Mouse (Mus musculus) gonadal fat pad, adult 2 months (tissue): ENCODE measurements around the gene Fermt2. TPM values are rescaled to one million over a fixed set of nuclear protein-coding genes. Genes with fewer than 3 reads are reported as not detected.

Source experiments
- DNase-seq: peaks from one replicate; pipeline ENCODE4 v3.0.0-alpha.2; 2012; ENCODE audit warnings: low read depth
- polyA plus RNA-seq: library from polyadenylated mRNA; depleted of rRNA; stranded (reverse); fragments of >200 nt; gene quantifications from 2 replicates; pipeline ENCODE4 v1.2.3, GENCODE M21; 2012

Fermt2 gene
- polyA plus RNA-seq, 1 experiment: 65.2 TPM

DNA sequence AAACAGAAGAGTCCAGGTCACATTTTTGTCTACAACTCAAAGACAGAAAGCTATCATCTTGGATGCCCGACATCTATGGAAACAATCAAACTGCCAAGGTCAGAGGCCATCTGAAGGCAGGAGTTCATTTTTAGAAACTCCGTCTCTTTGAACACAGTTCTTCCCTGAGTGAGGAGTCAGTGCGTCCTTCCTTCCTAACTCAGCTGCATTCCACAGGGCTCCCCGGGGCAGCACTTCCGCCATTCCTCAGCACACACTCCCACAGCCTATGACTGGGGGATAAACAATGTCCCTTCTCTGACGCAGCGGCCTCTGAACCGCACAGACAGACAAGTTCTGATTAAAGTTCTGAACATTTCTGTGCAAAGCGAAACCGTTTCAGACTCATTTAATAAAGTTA lies 66.3 kb downstream of the Fermt2 start:
- no peak for DNase-seq

DNA sequence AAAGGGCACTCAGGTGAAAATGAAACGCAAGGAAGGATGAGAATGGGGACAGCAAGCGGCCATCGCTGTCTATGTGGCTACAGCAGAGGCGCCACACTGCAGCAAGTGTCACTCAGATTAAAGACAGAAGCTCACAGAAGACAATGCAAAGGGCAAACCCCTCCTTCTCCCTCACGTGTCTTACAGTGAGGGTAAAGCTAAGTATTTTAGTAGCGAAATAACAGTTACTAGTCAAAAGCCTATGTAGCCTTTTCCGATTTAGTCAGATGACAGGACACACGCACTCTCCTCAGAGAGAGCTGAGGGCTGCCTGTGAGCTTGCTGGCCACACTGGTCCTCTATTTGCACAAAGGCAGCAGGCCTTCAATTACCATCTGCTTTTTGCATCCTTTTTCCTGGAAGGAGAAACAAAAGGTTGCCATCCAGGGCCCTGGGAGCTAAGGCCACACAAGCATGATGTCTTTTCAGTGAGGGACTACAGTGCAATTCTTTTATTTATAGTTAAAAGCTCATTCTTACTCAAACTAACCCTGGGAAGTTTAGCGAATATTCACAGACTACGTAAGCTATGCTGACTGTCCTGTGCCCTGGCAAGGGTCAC lies 66.9 kb downstream of the Fermt2 start:
- no peak for DNase-seq

DNA sequence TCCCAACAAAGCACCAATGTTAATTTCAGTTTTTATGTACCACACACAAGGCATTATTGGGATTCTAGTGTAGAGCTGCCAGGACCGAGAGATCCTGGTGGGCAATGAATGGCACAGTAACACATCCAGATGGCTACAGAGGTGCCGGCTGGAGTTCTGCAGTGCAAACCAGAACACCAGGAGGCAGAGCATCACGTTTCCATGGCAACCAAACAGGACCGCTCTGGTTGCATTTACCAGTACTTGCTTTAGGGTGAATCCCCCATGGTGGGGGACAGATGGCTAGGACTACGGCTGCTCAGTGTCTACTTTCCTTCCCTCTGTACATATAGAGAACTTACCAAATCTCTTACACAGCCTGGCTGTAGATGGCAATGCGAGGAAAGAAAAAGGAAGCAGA lies 67.5 kb downstream of the Fermt2 start:
- DNase-seq: no peak

DNA sequence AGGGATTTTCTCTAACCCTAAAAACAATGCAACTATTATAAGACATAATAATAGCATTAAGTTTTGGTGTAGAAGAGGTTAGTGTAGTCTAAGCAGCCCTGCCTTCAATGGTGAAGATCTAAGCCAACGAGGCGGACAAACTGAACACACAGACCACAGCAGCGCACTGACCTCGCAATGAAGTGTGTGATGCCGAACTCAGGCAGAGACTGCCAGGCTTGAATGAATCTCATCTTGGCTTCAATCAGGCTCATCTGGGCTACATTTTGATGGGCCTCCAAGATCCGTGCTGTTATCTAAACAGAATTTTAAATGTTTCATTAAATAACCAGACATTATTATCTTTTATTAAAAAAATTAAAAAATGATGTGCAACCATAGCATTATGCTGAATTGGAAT lies 68.0 kb downstream of the Fermt2 start:
- DNase-seq: no peak

GRCm38 (mm10) chr14:45460491-45460890 lies 69.4 kb downstream of the Fermt2 start:
- no peak for DNase-seq

DNA sequence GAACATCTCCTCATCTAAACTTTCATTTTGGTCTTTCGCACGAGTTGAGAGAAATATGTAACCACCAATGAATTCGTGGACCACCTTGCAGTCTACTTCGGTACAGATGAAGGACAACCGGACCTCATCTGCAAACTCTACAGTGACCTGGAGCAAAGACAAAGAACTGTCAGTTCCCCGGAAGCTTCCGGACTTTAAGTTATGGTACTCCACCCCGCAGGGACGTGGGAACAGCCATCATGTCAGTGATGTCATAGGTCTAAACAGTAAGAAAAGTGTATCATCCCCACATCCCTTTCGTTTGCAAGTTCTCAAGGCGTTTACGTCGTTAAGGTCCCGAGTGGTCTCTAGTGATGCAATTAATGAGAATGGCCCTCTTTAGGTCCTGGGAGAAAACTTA lies 70.0 kb downstream of the Fermt2 start:
- no peak for DNase-seq

DNA sequence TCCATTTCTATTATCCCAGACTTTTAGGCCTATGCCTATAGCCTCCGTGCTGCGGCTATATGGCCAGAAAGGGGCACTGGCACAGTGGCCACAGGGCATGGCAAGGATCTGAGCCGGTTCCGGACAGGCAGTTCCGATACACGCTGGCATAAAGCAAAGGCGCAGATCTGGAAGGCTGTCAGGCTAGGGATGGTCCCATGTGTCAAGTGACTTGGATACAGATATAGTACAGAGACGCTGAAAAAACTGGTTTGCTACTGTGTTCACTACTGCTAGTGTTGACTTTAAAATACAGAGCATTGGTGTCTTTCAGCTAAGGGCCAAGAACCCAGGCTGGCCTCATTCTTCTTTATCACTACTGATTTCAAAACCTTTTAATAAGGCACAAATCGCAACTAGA lies 72.9 kb downstream of the Fermt2 start:
- DNase-seq: no peak

DNA sequence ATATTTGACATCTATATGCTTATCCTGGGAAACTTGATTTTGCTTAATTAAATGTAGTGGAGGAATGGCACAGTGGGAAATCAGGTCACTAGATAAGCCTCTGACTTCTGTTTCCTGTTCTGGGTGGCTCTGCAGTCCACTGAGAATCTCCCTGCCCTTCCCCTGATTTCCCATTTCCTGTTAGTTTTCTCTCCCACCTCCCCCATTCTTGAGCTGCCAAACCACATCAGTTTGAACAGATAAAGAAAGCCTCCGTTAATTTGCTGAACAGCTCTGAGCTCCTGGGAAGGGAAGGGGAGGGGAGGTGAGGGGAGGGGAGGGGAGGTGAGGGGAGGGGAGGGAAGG lies 73.4 kb downstream of the Fermt2 start:
- DNase-seq: no peak

DNA sequence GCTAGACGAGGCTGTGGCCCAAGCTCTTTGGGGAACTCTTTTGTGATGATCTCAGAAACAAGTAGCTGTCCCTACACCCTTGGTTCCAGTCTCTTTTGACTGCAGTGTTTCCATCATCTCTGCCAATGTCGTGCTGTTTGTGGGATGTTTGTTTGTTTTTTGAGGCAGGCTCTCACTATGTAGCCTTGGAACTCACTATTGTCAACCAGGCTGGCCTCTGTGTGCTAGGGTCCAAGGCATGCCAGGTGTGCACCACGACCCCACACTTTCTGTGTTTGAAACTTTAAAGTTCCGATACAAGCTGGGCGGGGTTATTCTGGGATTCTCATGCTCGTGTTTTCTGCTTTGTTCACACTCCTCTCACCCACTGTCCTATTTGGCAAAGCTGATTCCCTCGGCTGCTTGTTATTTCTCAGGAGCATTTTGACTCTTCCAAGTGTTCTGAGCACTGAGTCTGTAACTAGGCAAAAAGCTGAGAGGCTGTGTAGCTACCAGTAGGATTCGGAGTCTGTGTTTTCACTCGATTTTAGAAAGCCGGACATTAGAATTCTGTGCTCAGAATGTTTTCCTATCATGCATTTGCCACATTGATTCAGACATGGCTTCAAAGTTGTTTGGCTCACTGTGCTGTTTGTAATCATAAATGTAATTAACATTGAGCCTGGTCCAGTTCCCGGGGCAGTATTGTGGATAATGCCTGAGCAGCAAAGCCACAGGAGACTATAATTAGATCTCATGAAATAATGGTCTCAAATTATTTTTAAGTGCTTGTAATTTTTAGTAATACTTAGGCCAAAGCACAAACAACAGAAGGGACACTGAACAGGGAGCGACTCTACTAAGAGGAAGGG lies 74.0 kb downstream of the Fermt2 start:
- no peak for DNase-seq

DNA sequence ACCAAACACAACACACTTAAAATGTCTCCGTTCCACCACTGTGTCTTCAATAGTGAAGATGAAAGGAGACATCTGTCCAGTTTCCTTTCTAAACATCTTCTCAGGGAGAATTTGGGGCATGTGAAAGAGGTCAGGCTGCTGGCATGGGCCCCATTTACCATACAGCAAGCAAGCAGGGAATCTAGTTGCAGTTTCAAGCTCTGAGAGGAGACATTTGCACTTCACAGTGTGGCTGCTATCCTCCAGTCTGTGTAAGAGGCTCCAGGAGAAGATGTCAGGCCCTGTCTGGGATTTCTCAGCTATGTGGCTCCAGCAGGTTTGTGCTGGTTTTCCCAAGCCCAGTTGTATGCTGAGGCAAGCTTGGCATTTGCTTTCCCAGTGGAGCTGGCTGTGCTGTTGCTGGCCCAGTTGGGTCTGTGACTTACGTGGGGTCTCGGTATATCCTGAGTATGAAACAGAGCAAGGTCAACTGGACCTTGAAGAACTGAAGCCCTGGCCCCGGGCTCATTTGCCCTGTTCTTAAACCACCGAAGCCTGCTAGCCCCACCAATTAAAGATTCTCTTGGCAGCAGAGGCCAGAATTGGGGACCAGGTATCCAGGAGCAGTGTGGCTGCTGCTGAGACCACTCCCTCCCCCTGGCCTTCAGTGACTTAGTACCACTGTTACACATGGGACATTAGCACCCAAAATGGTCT lies 76.2 kb downstream of the Fermt2 start:
- no peak for DNase-seq

DNA sequence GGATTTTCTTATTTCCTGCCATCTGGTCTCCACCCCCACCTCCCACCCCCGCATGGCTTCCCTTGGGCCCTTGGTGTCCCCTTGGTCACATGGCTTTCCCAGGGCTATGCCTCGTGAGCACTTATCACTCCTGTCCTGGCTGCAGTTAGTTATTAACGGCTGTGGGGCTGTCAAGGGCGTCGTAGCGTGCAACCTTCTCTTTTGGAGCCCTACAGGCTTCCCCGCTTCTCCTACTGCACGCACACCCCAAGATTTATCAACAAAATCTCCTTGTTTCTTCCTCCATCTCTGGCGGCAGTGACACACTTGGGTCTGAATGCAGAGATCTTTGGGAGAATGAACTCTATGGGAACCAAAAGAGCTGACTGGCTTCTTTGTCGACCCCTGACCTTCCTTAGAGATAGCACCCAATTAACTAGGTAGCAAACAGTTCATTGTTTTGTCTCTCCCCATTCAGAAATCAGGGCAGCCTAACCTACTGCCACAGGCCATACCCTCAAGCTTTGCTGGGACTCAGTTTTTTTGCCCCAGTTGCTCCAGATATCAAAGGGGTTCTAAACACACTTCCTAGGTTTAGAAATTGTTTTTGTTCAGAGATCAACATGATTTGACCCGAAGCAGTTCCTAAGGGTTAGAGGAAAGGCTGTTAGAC lies 76.9 kb downstream of the Fermt2 start:
- no peak for DNase-seq

DNA sequence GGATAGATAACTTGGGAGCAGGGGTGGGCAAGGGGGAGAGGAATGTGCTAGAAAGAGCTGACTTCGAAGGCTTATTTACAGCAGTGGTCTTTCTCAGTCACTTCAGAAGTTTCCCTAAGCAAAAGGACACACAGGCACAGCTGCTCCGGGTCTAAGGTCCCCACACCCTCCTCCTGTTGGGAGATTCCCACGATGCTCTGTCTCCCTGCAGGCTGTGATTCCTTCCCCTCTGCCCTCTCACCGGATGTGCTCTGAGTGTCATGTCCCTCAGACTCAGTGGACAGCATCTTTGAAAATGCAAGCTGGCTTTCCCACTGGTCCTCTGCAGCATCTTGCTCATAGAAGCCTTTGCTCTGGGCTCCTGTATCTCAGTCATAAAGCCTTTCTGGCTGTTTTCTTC lies 77.8 kb downstream of the Fermt2 start:
- DNase-seq: no peak

GRCm38 (mm10) chr14:45451090-45451489 lies 78.8 kb downstream of the Fermt2 start:
- no peak for DNase-seq

GRCm38 (mm10) chr14:45446777-45447176 lies 83.1 kb downstream of the Fermt2 start:
- DNase-seq: no peak

- no peak for DNase-seq
Measured at GRCm38 (mm10) chr14:45445445-45445844, 84.5 kb downstream of the Fermt2 start.

DNA sequence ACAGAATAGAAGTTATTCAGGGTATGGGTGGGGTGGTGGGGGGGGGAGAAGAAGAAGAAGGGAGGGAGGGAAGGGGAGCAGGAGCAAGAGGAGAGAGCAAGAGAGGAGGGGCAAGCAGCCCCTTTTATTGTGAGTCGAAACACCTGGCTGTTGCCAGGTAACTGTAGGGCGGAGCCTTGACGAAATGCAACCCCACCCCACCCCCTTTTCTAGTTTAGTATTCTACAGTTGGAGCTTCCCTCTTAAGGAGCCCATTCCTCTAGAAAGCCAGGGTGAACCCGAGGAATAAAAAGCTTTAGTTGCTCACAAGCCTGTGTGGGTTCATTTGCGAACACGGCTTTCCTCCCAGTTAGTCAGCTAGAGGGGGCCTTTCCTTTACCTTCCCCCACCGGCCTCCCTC lies 85.0 kb downstream of the Fermt2 start:
- DNase-seq: no peak

DNA sequence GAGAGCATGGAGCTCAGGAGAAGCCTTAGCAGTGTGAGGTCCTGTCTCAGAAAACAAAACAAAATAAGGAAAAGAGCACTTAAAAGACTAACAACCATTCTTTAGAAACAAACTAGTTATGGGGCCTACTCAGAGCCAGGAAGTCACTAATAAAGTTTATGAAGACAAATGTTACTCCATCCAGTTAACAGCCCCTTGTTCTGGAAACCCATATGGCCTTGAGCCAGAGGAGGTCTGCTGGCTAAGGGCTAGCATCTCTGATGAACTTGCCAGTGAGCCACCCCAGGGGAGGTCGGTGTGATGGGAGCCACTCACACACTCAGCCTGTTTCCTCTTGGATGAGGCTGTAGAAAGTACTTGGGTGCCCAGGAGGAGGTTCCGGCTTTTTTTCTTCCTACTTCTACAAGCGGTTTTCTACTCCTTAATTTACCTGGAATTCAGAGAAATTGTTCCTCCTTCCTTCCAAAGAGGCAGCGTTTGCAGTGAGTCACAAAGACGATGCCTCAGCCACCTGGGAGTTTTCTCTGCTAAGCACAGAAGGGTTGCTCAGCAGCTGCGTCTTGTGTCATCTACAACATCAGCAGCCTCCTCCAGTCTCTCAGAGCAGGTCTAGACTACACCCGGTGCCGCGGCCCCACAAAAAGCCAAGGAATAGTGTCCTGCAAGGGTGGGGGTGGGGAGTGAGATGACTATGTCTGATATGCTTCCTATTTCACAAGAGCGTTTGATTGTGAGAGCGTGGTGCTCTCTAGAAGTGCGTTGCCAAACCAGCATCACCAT lies 86.9 kb downstream of the Fermt2 start:
- DNase-seq: no peak

GRCm38 (mm10) chr14:45441291-45441690 lies 88.6 kb downstream of the Fermt2 start:
- DNase-seq: no peak

DNA sequence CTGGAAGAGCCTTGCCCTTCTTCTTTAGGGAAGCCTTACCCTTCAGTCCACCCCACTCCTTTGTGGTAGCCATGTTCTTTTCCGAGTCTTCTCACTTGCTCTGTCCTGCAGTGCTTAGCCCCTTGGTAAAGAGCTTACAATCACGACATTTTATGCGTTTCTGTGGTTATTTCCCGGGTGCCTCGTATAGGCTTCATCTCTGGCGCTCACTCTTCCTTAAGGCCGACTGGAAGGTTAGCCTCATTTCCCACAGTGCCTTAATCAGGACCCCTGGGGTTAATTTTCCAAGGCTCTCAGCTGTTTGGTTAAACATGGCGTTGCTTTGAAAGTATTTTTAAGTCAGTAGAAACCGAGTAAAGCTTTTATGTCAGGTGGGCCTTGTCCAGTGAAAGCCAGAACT lies 90.5 kb downstream of the Fermt2 start:
- no peak for DNase-seq

- no peak for DNase-seq
Measured at GRCm38 (mm10) chr14:45438931-45439275, 91.0 kb downstream of the Fermt2 start.

DNA sequence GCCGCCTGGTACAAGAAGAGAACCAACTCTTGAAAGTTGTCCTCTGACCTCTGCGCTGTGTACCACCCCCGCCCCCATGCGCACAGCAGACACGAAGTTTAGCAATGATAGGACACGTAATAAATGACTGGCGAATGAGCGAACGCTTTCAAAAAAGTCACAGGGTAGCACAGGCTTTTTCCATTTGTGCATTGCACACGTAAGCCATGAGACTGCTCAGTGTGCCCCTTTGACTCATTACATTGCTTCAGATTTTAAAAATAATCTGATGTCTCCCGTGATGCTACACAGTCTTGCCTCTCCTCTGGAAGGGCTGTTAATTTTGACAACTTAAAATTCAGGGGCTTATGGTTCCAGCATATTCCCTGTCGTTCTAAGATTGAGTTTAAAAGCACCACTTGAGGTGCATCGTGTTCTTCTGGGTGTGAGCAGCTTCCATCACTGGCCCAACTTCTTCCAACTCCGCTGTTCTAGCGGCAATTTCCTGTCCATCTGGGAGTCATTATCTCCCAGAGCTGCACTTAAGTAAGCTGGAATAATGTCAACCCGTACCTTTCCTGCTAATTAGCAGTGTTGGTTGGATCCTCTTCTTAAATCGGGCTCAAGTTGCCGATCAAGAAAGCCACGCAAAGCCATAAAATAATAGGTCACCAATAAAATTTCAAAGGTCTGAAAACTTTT lies 91.5 kb downstream of the Fermt2 start:
- no peak for DNase-seq
